Mouse (Mus musculus): ENCODE data around the gene Zfp68. TPM values are rescaled to one million over a fixed set of nuclear protein-coding genes. Genes with fewer than 3 reads are reported as not detected.

Gene Zfp68
- polyA plus RNA-seq, 1 experiment from 2014 or later: 43.7 TPM

Small RNA genes within 50 kb of the gene (microRNA-seq; reads per million reads assigned to microRNA genes)
- gene Gm24082 (ENCODE audit: borderline number of aligned reads): not detected

Other genes with a start within 250 kb of the Zfp68 start
- 21.9 and 23.6 TPM in 2 replicates for gene Zfp157, start 178.3 kb downstream of the Zfp68 start, polyA plus RNA-seq (2014; fragmentation: Nextera tagmentation; extraction: Ambion mirVana)
- gene 1700123K08Rik, start 55.0 kb downstream of the Zfp68 start, polyA plus RNA-seq (2014; fragmentation: Nextera tagmentation; extraction: Ambion mirVana): not detected in 2 replicates
- 7.4 and 8.7 TPM in 2 replicates for gene A430033K04Rik, start 3.1 kb upstream of the Zfp68 start, polyA plus RNA-seq (2014; fragmentation: Nextera tagmentation; extraction: Ambion mirVana)
- 3.0 and 3.7 TPM in 2 replicates for gene Fam20c, start 134.8 kb upstream of the Zfp68 start, polyA plus RNA-seq (2014; fragmentation: Nextera tagmentation; extraction: Ambion mirVana)
- not detected in 2 replicates for gene Gm5294, start 200.3 kb upstream of the Zfp68 start, polyA plus RNA-seq (2014; fragmentation: Nextera tagmentation; extraction: Ambion mirVana)

Measured in heart, embryonic 11.5 days (tissue).